Mouse (Mus musculus) heart, embryonic 13.5 days (tissue): ENCODE measurements around the gene Cdk2ap1. TPM values are rescaled to one million over a fixed set of nuclear protein-coding genes. Genes with fewer than 3 reads are reported as not detected.
"Not testable (repeated sequence)": the region's sequence is repeated elsewhere in the genome, so short reads cannot be mapped to it uniquely, and the experiment has no call there.

ENCODE experiments used
- ATAC-seq: fragments of 200-750 bp; cut with Nextera tagmentation; 2 replicates; pipeline ENCODE4 v1.8.0; 2017; ENCODE audit warnings: moderate TSS enrichment; ENCODE audit not compliant: insufficient number of reproducible peaks, low FRiP score, low TSS enrichment; ENCODE audit errors: extremely low read depth
- H3K27ac ChIP-seq: fragments of 300-500 bp; sonication (generic); replicated peaks from 2 replicates; pipeline ENCODE4 v1.5.1; 2015; ENCODE audit warnings: moderate library complexity, mild to moderate bottlenecking, inconsistent platforms
- H3K27me3 ChIP-seq: fragments of 300-500 bp; sonication (generic); replicated peaks from 2 replicates; pipeline ENCODE4 v1.6.1; 2015; ENCODE audit warnings: mild to moderate bottlenecking, inconsistent platforms
- H3K36me3 ChIP-seq: fragments of 300-500 bp; sonication (generic); 2 replicates; pipeline ENCODE4 v1.6.1; 2015; ENCODE audit warnings: mild to moderate bottlenecking, inconsistent platforms
- H3K4me1 ChIP-seq: fragments of 300-500 bp; sonication (generic); 2 replicates; pipeline ENCODE4 v1.6.1; 2015; ENCODE audit warnings: inconsistent platforms
- H3K4me2 ChIP-seq: fragments of 300-500 bp; sonication (generic); 2 replicates; pipeline ENCODE4 v1.6.1; 2015; ENCODE audit warnings: inconsistent platforms, mild to moderate bottlenecking, moderate library complexity
- H3K4me3 ChIP-seq: fragments of 300-500 bp; sonication (generic); 2 replicates; pipeline ENCODE4 v1.5.1; 2015; ENCODE audit warnings: moderate library complexity, mild to moderate bottlenecking, inconsistent platforms
- H3K9ac ChIP-seq: fragments of 300-500 bp; sonication (generic); 2 replicates; pipeline ENCODE4 v1.6.1; 2015; ENCODE audit warnings: inconsistent platforms, mild to moderate bottlenecking, moderate library complexity
- H3K9me3 ChIP-seq: fragments of 300-500 bp; sonication (generic); 2 replicates; pipeline ENCODE4 v1.6.1; 2016; ENCODE audit warnings: inconsistent platforms
- WGBS: fragments of 180-500 bp; shearing (Covaris S2); methylation state at CpG from one replicate; pipeline ENCODE4 v1.1.7; 2015; ENCODE audit warnings: mixed read lengths; 5-methylcytosine and 5-hydroxymethylcytosine counted together
- polyA plus RNA-seq: library from polyadenylated mRNA; unstranded; fragments of >200 nt; fragmentation: Nextera tagmentation; extraction: Ambion mirVana; gene quantifications from 2 replicates; pipeline ENCODE4 v1.2.1, GENCODE M21; 2015

The Cdk2ap1 gene
- polyA plus RNA-seq = 20.5 and 23.9 TPM in 2 replicates

DNA sequence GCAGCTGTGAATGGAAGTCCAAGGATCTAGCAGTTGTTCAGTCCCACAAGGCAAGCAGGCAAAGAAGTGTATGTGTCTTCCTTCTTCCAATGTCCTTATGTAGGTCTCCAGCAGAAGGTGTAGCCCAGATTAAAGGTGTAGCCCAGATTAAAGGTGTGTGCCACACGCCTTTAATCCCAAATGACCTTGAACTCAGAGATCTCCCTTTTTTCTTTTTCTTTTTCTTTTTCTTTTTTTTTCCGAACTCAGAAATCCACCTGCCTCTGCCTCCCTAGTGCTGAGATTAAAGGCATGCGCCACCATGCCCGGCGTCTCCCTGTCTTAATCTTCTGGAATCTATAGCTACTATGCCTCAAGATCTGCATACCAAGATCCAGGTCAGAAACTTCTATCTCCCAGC, at the start of gene Cdk2ap1:
Gene Cdk2ap1, minus strand, starts transcription at position 101 of the 400 bp plus-strand sequence.
- H3K27ac ChIP-seq, H3K9ac ChIP-seq, H3K9me3 ChIP-seq, H3K4me3 ChIP-seq, H3K4me2 ChIP-seq, ATAC-seq, H3K27me3 ChIP-seq, H3K4me1 ChIP-seq: not testable (repeated sequence)
- H3K36me3 ChIP-seq = peaks cover 14% of the 10 kb centered on the region
- 86% methylated on average over 5 of the region's 5 CpGs for WGBS

DNA sequence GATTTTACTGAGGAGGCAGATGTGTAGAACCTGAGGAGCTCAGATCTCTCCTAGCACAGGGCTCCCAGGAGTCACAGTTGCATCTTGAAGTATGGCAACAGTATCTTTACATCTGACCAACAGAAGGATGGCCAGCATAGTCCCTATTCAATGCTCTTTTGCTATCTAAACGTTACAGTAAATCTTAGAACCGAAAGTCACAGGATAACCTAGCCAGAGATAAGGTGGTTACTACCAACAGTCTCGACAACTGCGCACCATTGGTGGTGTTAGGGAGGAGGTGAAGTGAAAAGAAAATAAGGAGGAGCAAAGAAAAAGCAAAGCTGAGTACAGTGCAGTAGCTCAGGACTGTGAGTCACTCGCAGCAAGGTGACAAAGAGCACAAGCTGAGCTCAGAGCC, 49.3 kb upstream of the Cdk2ap1 start:
- ATAC-seq = no peak
- Histone ChIP-seq H3K36me3 (peaks cover 66% of the 10 kb centered on the region), H3K27me3 (no peaks in the 10 kb centered on the region), H3K9ac (no peak overlapping the region), H3K27ac (no peak overlapping the region), H3K4me1 (peaks cover 3% of the 10 kb centered on the region; the same call in 1 of the 2 replicates), H3K4me3 (no peak overlapping the region), H3K9me3 (no peaks in the 10 kb centered on the region), H3K4me2 (no peak overlapping the region)
- WGBS = 78% methylated on average over 5 of the region's 5 CpGs

DNA sequence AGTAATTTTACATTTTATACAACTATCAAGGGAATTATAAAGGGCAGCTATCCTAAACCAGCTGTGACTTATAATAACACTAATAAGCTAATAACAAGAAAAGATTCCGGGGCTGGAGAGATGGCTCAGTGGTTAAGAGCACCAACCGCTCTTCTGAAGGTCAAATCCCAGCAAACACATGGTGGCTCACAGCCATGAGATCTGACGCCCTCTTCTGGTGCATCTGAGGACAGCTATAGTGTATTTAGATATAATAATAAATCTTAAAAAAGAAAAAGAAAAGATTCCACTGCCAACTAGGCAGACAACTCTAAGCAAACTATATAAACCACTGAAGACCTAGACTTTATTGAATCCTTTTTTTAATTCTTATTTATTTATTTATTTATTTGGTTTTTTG, 47.9 kb upstream of the Cdk2ap1 start:
- no peak overlapping the region for H3K27ac ChIP-seq
- no peak for ATAC-seq
- no peaks in the 10 kb centered on the region for H3K27me3 ChIP-seq
- no peaks in the 10 kb centered on the region for H3K9me3 ChIP-seq
- H3K4me2 ChIP-seq = no peak overlapping the region
- 77% methylated on average over 3 of the region's 3 CpGs for WGBS
- H3K4me1 ChIP-seq = no peaks in the 10 kb centered on the region
- no peak overlapping the region for H3K4me3 ChIP-seq
- H3K36me3 ChIP-seq = peaks cover 79% of the 10 kb centered on the region
- H3K9ac ChIP-seq = no peak overlapping the region

DNA sequence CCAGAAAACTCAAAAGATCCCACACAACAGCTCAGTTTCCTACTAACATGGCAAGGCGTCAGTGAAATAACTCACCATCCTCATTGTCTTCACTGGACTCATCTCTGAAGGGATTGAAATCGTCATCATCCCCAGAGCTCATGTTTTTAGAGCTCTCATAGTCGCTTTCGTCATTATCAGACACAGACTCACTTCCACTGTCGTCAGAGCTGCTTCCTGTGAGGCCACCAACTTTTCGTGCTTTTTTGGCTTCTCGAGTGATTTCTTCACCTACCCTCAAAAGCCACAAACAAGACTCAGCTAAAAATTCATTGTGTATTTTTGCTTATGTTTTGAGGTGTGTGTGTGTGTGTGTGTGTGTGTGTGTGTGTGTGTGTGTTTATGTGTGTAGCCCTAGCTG, 30.8 kb upstream of the Cdk2ap1 start:
- Histone ChIP-seq H3K9me3 (no peaks in the 10 kb centered on the region), H3K27ac (no peak overlapping the region), H3K4me3 (no peak overlapping the region), H3K27me3 (no peaks in the 10 kb centered on the region), H3K9ac (no peak overlapping the region), H3K36me3 (peaks cover 94% of the 10 kb centered on the region), H3K4me2 (no peak overlapping the region), H3K4me1 (no peaks in the 10 kb centered on the region)
- ATAC-seq = no peak
- 76% methylated on average over 7 of the region's 7 CpGs for WGBS

DNA sequence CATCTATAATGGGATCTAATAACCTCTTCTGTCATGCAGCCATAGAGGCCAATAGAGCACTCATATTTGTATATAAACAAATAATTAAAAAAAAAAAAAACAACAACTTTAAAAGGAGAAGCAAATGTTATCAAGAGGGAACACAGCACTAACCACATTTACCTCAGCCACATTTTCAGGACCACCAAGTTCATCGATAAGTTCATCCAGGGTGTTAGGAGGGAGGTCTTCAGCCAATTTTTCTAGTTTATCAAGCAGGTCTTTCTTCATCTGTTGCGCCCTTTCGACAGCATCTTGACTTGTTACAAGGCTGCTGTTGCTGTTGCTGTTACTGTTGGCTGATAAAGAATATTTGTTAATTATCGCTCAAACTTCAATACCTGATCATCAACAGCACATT, 29.5 kb upstream of the Cdk2ap1 start:
- ATAC-seq = no peak
- Histone ChIP-seq H3K27ac (no peak overlapping the region), H3K4me2 (no peak overlapping the region), H3K4me1 (no peaks in the 10 kb centered on the region), H3K36me3 (peaks cover 93% of the 10 kb centered on the region), H3K27me3 (no peaks in the 10 kb centered on the region), H3K9me3 (no peaks in the 10 kb centered on the region), H3K9ac (no peak overlapping the region), H3K4me3 (no peak overlapping the region)
- 96% methylated on average over 4 of the region's 4 CpGs for WGBS

DNA sequence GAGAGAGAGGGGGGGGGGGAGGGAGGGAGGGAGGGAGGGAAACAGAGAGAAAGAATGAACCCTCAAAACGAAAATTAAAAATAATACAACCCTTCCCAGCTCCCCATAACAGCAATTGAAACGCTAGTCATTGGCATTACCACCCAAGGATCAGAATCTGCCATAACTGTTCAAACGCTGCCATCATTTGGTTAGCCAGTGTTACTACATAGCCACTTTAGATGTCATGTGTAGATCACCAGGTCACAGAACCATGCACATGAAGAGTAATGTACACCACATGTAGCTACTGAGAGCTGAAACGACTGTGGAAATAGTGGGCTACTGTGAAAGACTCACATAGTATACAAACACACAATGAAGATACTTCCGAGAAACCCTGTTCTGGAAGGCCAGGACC, 25.1 kb upstream of the Cdk2ap1 start:
- Histone ChIP-seq H3K4me2 (no peak overlapping the region), H3K4me1 (no peaks in the 10 kb centered on the region), H3K27ac (no peak overlapping the region), H3K9ac (no peak overlapping the region), H3K4me3 (no peak overlapping the region), H3K36me3 (peaks cover 94% of the 10 kb centered on the region), H3K27me3 (no peaks in the 10 kb centered on the region), H3K9me3 (no peaks in the 10 kb centered on the region)
- no peak for ATAC-seq
- WGBS = 82% methylated on average over 5 of the region's 5 CpGs

DNA sequence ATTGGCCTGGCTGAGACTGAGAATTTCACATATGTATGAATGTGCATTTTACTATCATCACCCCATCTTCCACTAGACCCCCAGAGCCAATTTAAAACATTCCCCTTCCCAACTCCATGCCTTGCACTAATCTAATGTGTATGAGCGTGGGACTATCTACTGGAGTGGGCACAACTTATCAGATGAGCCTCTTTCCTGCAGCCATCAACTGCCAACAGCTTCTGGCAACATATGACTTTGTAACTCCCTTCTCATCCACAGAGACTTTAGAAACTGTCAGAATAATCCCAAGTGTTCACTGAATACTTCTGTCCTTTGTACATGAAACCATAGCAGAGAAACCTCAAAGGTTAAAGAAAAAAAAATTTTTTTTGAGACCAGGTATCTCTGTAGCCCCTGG, 17.2 kb upstream of the Cdk2ap1 start:
- H3K9me3 ChIP-seq = no peaks in the 10 kb centered on the region
- no peaks in the 10 kb centered on the region for H3K4me1 ChIP-seq
- 84% methylated on average over 1 of the region's 1 CpGs for WGBS
- H3K36me3 ChIP-seq = peaks cover 96% of the 10 kb centered on the region
- H3K4me3 ChIP-seq = no peak overlapping the region
- no peaks in the 10 kb centered on the region for H3K27me3 ChIP-seq
- no peak for ATAC-seq
- no peak overlapping the region for H3K9ac ChIP-seq
- H3K4me2 ChIP-seq = no peak overlapping the region
- H3K27ac ChIP-seq = no peak overlapping the region

DNA sequence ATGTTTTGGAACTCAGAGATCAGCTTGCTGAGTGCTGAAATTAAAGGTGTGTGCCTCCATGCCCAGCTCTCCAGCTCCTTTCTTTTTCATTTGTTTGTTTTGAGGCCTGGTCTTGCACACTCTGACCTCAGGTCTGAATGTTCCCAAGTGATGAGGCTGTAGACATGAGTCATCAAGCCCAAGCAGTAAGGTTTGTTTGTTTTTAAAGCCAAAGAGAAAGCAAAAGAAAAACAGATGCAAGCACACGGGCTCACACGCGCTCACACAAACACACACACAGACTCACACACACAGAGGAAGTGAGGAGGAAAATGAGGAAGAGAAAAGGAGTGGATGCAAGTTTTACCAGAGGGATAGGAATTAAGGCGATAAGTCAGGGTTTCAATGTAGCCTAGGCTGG, 14.3 kb upstream of the Cdk2ap1 start:
- H3K4me2 ChIP-seq = no peak overlapping the region
- H3K4me3 ChIP-seq = no peak overlapping the region
- no peak overlapping the region for H3K9ac ChIP-seq
- H3K27me3 ChIP-seq = no peaks in the 10 kb centered on the region
- H3K36me3 ChIP-seq = peaks cover 95% of the 10 kb centered on the region
- H3K4me1 ChIP-seq = no peaks in the 10 kb centered on the region
- WGBS = 88% methylated on average over 4 of the region's 4 CpGs
- no peaks in the 10 kb centered on the region for H3K9me3 ChIP-seq
- ATAC-seq = no peak
- no peak overlapping the region for H3K27ac ChIP-seq

DNA sequence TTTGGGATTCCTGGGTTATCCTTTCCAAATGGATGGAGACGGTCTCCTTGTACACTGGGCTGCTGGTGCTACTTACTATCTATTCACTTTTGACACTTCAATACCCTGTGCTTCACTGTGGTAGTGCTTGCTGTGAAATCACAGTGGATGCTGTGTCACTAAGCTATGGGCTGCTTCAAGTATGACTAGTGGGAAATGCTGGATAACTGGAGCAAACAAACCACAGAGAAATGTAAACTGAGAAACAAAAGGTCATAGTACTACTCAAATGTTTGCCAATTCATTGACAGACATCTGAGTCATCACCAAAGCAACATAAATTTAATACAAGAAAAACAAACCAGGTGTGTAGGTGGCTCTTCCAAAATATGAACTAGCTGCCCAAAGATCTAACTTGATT, 13.5 kb upstream of the Cdk2ap1 start:
- no peak overlapping the region for H3K4me2 ChIP-seq
- 87% methylated on average over 1 of the region's 1 CpGs for WGBS
- no peaks in the 10 kb centered on the region for H3K27me3 ChIP-seq
- H3K36me3 ChIP-seq = peaks cover 95% of the 10 kb centered on the region
- H3K4me3 ChIP-seq = no peak overlapping the region
- H3K9me3 ChIP-seq = no peaks in the 10 kb centered on the region
- H3K27ac ChIP-seq = no peak overlapping the region
- ATAC-seq = no peak
- no peak overlapping the region for H3K9ac ChIP-seq
- H3K4me1 ChIP-seq = no peaks in the 10 kb centered on the region

DNA sequence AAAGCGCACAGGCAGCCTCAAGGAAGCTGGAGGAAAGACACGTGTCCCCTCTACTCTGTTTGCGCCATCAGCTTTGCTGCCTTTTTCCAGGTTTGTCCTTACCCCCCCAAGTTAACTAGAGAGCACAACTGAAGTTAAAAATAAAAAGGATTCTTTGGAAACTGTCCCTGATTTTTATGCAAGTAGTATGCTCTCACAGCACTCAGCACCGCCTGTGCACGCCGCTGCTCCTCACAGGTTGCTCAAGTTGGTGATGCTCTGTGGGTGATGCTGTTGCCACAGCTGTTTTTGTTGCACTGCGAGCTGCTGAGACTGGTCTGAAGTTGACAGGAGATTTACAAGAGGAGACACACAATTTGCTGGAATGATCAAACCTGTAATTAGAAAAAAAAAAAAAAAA, 11.4 kb upstream of the Cdk2ap1 start:
- peaks cover 95% of the 10 kb centered on the region for H3K36me3 ChIP-seq
- no peaks in the 10 kb centered on the region for H3K4me1 ChIP-seq
- no peak overlapping the region for H3K4me2 ChIP-seq
- no peak overlapping the region for H3K9ac ChIP-seq
- no peak overlapping the region for H3K4me3 ChIP-seq
- 93% methylated on average over 7 of the region's 7 CpGs for WGBS
- H3K27ac ChIP-seq = no peak overlapping the region
- no peak for ATAC-seq
- no peaks in the 10 kb centered on the region for H3K27me3 ChIP-seq
- H3K9me3 ChIP-seq = no peaks in the 10 kb centered on the region

DNA sequence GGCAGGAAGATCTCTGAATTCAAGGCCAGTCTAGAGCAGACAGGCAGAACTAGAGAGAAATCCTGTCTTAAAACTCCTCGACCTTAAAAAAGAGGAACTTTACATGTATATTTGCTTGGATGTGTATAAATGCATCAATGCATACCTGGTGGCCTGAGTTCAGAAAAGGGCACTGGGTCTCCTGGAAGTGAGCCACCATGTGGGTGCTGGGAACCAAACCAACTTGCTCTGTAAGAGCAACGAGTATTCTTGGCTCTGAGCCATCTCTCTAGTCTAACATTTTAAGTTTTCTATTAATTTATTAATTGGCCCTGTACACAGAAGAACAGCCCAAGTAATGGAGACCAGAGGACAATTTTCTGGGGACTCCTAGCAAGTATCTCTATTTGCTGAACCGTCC, 3.8 kb upstream of the Cdk2ap1 start:
- H3K9ac ChIP-seq = no peak overlapping the region
- no peak for ATAC-seq
- no peaks in the 10 kb centered on the region for H3K4me1 ChIP-seq
- H3K4me2 ChIP-seq = no peak overlapping the region
- H3K27ac ChIP-seq = no peak overlapping the region
- 73% methylated on average over 3 of the region's 3 CpGs for WGBS
- H3K9me3 ChIP-seq = no peaks in the 10 kb centered on the region
- H3K27me3 ChIP-seq = no peaks in the 10 kb centered on the region
- H3K36me3 ChIP-seq = peaks cover 48% of the 10 kb centered on the region
- H3K4me3 ChIP-seq = no peak overlapping the region

DNA sequence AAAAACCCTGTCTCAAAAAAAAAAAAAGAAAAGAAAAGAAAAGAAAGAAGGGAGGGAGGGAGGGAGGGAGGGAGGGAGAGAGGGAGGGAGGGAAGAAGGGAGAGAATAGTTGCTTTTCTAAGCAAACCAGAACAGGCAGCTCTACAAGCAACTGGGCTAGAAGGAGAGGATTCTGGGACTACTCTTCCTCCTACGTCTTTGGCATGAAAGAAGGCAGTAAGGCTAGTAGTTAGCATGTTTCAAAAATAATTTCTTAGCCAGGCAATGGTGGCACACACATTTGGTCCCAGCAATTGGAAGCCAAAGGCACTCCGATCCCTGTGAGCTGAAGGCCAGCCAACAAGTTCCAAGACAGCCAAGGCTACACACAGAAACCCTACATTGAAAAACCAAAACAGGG, 2.9 kb upstream of the Cdk2ap1 start:
- WGBS = 83% methylated on average over 2 of the region's 2 CpGs

More for the DNA sequence above, 2.9 kb upstream of the Cdk2ap1 start:
- no peaks in the 10 kb centered on the region for H3K27me3 ChIP-seq
- no peaks in the 10 kb centered on the region for H3K9me3 ChIP-seq
- no peaks in the 10 kb centered on the region for H3K4me1 ChIP-seq
- no peak overlapping the region for H3K4me3 ChIP-seq
- no peak overlapping the region for H3K27ac ChIP-seq
- no peak for ATAC-seq
- no peak overlapping the region for H3K9ac ChIP-seq
- no peak overlapping the region for H3K4me2 ChIP-seq
- H3K36me3 ChIP-seq = peaks cover 39% of the 10 kb centered on the region
